ENCODE assay signal across 16 mouse cellular contexts in the genomic region with DNA sequence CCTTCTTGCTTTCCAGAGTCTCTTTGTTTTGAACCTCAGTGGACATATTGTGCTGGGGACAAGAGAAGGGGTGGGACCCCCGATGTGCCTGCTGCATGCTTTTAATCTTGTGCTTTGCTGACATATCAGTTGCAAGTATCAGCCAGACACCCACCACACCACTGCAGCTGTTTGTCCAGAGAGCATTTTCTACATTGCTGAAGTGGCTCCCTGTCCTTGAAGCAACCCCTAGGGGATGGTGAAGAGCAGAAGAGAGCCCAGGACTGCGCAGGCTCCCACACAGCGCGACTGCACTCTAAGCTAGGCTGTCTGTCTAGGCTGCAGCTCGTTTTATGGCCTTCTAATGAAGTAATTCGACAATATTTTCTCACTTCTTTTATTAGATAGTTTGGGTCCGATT.
DNase-seq lines count a peak whose midpoint lies in the region; ATAC-seq lines count a peak whose summit lies in the region.
"Had no signal": no experiment of that assay in that cellular context is flagged by ENCODE, and none has a peak within 500 bp of the region (broad histone marks: within the 10 kb centered on the region; RNA-seq: fewer than 3 reads in every experiment).

No protein-coding gene starts in this region.

- H3K4me3 ChIP-seq in embryonic facial prominence, embryonic 14.5 days (ENCODE audit: low read depth, low read length), result no peak overlapping the region
- no peak overlapping the region for H3K4me3 ChIP-seq in embryonic facial prominence, embryonic 10.5 days
- H3K4me3 ChIP-seq in hindbrain, embryonic 10.5 days, result no peak overlapping the region
- H3K4me3 ChIP-seq in hindbrain, embryonic 11.5 days (ENCODE audit: low read depth, low read length), result no peak overlapping the region
- H3K4me3 ChIP-seq in lung, embryonic 15.5 days, result no peak overlapping the region
- no peak overlapping the region for H3K4me3 ChIP-seq in limb, embryonic 15.5 days
- H3K4me3 ChIP-seq: intestine, embryonic 15.5 days had no signal

- H3K27me3 ChIP-seq in embryonic facial prominence, embryonic 14.5 days (replicated peaks; ENCODE audit: control insufficient read depth, insufficient read depth, low read length), result no peaks in the 10 kb centered on the region
- no peaks in the 10 kb centered on the region for H3K27me3 ChIP-seq in embryonic facial prominence, embryonic 10.5 days (replicated peaks; ENCODE audit: low read depth, poor library complexity, severe bottlenecking)
- H3K27me3 ChIP-seq in hindbrain, embryonic 10.5 days (ENCODE audit: insufficient read depth, poor library complexity, severe bottlenecking), result no peaks in the 10 kb centered on the region
- no peaks in the 10 kb centered on the region for H3K27me3 ChIP-seq in hindbrain, embryonic 11.5 days (ENCODE audit: control insufficient read depth, insufficient read depth, low read length)
- no peaks in the 10 kb centered on the region for H3K27me3 ChIP-seq in lung, embryonic 15.5 days
- H3K27me3 ChIP-seq in limb, embryonic 15.5 days, result no peaks in the 10 kb centered on the region
- H3K27me3 ChIP-seq: CH12.LX; intestine, embryonic 15.5 days had no signal

- no peaks in the 10 kb centered on the region for H3K4me1 ChIP-seq in embryonic facial prominence, embryonic 14.5 days (ENCODE audit: control insufficient read depth, insufficient read depth, low read length)
- H3K4me1 ChIP-seq in embryonic facial prominence, embryonic 10.5 days, result peaks cover 10% of the 10 kb centered on the region; the same call in 1 of the 2 replicates
- peaks cover 11% of the 10 kb centered on the region for H3K4me1 ChIP-seq in hindbrain, embryonic 10.5 days (replicated peaks)
- no peaks in the 10 kb centered on the region for H3K4me1 ChIP-seq in hindbrain, embryonic 11.5 days (replicated peaks; ENCODE audit: control insufficient read depth, insufficient read depth, low read length)
- H3K4me1 ChIP-seq in lung, embryonic 15.5 days, result peaks cover 15% of the 10 kb centered on the region; the same call in 1 of the 2 replicates
- H3K4me1 ChIP-seq in limb, embryonic 15.5 days, result peaks cover 7% of the 10 kb centered on the region; the same call in 1 of the 2 replicates
- H3K4me1 ChIP-seq: intestine, embryonic 15.5 days had no signal

- peaks cover 4% of the 10 kb centered on the region; the same call in 1 of the 2 replicates for H3K36me3 ChIP-seq in embryonic facial prominence, embryonic 14.5 days (ENCODE audit: control insufficient read depth, insufficient read depth, low read length)
- H3K36me3 ChIP-seq in embryonic facial prominence, embryonic 10.5 days (replicated peaks), result no peaks in the 10 kb centered on the region
- no peaks in the 10 kb centered on the region; the same call in 1 of the 2 replicates for H3K36me3 ChIP-seq in hindbrain, embryonic 10.5 days
- H3K36me3 ChIP-seq in hindbrain, embryonic 11.5 days (ENCODE audit: control insufficient read depth, insufficient read depth, low read length), result no peaks in the 10 kb centered on the region
- H3K36me3 ChIP-seq in lung, embryonic 15.5 days, result no peaks in the 10 kb centered on the region
- peaks cover 3% of the 10 kb centered on the region; the same call in 1 of the 2 replicates for H3K36me3 ChIP-seq in limb, embryonic 15.5 days
- H3K36me3 ChIP-seq: intestine, embryonic 15.5 days had no signal

- H3K27ac ChIP-seq in embryonic facial prominence, embryonic 14.5 days (replicated peaks; ENCODE audit: low read depth, low read length), result peak overlapping the region; percentile 6; the same call in 1 of the 2 replicates
- H3K27ac ChIP-seq in embryonic facial prominence, embryonic 10.5 days (replicated peaks), result no peak overlapping the region
- peak overlapping the region; percentile 67; the same call in 1 of the 2 replicates for H3K27ac ChIP-seq in hindbrain, embryonic 10.5 days
- no peak overlapping the region for H3K27ac ChIP-seq in hindbrain, embryonic 11.5 days (ENCODE audit: low read depth, low read length)
- H3K27ac ChIP-seq in lung, embryonic 15.5 days, result peak overlapping the region; percentile 41
- 0 out of 2 replicates have a peak overlapping the region, but pooled peaks have one; percentile 18 for H3K27ac ChIP-seq in limb, embryonic 15.5 days
- H3K27ac ChIP-seq: intestine, embryonic 15.5 days had no signal

- ATAC-seq in embryonic facial prominence, embryonic 14.5 days (ENCODE audit: low read depth), result peak; percentile 82
- no peak for ATAC-seq in hindbrain, embryonic 11.5 days (ENCODE audit: low FRiP score)
- ATAC-seq in lung, embryonic 15.5 days (ENCODE audit: borderline replicate concordance, extremely low read depth, low FRiP score, low TSS enrichment), result 0 out of 2 replicates have a peak, but pooled peaks have one; percentile 67
- ATAC-seq in limb, embryonic 15.5 days (ENCODE audit: insufficient number of reproducible peaks, low FRiP score, low TSS enrichment, low read depth), result 0 out of 2 replicates have a peak, but pooled peaks have one; percentile 63
- ATAC-seq: intestine, embryonic 15.5 days had no signal

- H3K9me3 ChIP-seq in embryonic facial prominence, embryonic 14.5 days (ENCODE audit: control insufficient read depth, low read length), result peaks cover 7% of the 10 kb centered on the region; the same call in 1 of the 2 replicates
- peaks cover 4% of the 10 kb centered on the region; the same call in 1 of the 2 replicates for H3K9me3 ChIP-seq in embryonic facial prominence, embryonic 10.5 days
- peaks cover 6% of the 10 kb centered on the region; the same call in 1 of the 2 replicates for H3K9me3 ChIP-seq in hindbrain, embryonic 10.5 days
- H3K9me3 ChIP-seq in hindbrain, embryonic 11.5 days (ENCODE audit: control insufficient read depth, low read length), result no peaks in the 10 kb centered on the region
- no peaks in the 10 kb centered on the region for H3K9me3 ChIP-seq in lung, embryonic 15.5 days
- no peaks in the 10 kb centered on the region for H3K9me3 ChIP-seq in limb, embryonic 15.5 days
- H3K9me3 ChIP-seq: intestine, embryonic 15.5 days had no signal

- H3K9ac ChIP-seq in embryonic facial prominence, embryonic 14.5 days (ENCODE audit: low read depth, low read length), result no peak overlapping the region
- H3K9ac ChIP-seq in hindbrain, embryonic 11.5 days (ENCODE audit: low read depth, low read length), result no peak overlapping the region
- no peak overlapping the region for H3K9ac ChIP-seq in lung, embryonic 15.5 days
- H3K9ac ChIP-seq in limb, embryonic 15.5 days, result no peak overlapping the region
- H3K9ac ChIP-seq: intestine, embryonic 15.5 days had no signal

- H3K4me2 ChIP-seq in embryonic facial prominence, embryonic 14.5 days (ENCODE audit: low read depth, low read length), result no peak overlapping the region
- no peak overlapping the region for H3K4me2 ChIP-seq in hindbrain, embryonic 11.5 days (replicated peaks; ENCODE audit: low read depth, low read length)
- H3K4me2 ChIP-seq in lung, embryonic 15.5 days, result no peak overlapping the region
- H3K4me2 ChIP-seq in limb, embryonic 15.5 days, result no peak overlapping the region
- H3K4me2 ChIP-seq: intestine, embryonic 15.5 days had no signal

- DNase-seq in embryonic facial prominence, embryonic 14.5 days (ENCODE audit: low spot score), result peak; percentile 60
- DNase-seq in embryonic facial prominence, embryonic 10.5 days (ENCODE audit: low spot score), result no peak
- DNase-seq in hindbrain, embryonic 10.5 days (ENCODE audit: low spot score), result no peak
- DNase-seq in hindbrain, embryonic 11.5 days (ENCODE audit: low spot score), result no peak
- no peak for DNase-seq in lung, adult 18-20 months
- DNase-seq in urinary bladder, postnatal 10 days (ENCODE audit: low spot score), result no peak
- DNase-seq: adrenal gland, postnatal 10 days; cerebellum, adult 9-10 months; gastrocnemius, postnatal 25 days; layer of hippocampus, postnatal 36 days; left cerebral cortex, postnatal 4 days; thymus, adult 18-20 months had no signal

- WGBS in embryonic facial prominence, embryonic 14.5 days, result 63% methylated on average over 7 of the region's 7 CpGs
- WGBS in embryonic facial prominence, embryonic 10.5 days, result 74% methylated on average over 7 of the region's 7 CpGs
- WGBS in hindbrain, embryonic 10.5 days, result 69% methylated on average over 7 of the region's 7 CpGs
- WGBS in hindbrain, embryonic 11.5 days, result 79% methylated on average over 7 of the region's 7 CpGs
- WGBS in lung, embryonic 15.5 days, result 58% methylated on average over 7 of the region's 7 CpGs
- 49% methylated on average over 7 of the region's 7 CpGs for whole genome bisulfite sequencing in limb, embryonic 15.5 days

Comparison
In these comparisons a context has a peak if more than half of its experiments do, and no peak if none do; other contexts are left out.
1. H3K27ac ChIP-seq: peak in embryonic facial prominence, embryonic 14.5 days (single experiment), hindbrain, embryonic 10.5 days (single experiment), lung, embryonic 15.5 days (single experiment) and limb, embryonic 15.5 days (single experiment); none in embryonic facial prominence, embryonic 10.5 days (single experiment) and hindbrain, embryonic 11.5 days (single experiment).